Mouse (Mus musculus) midbrain, embryonic 14.5 days (tissue): ENCODE measurements at regions not wholly inside any gene's neighbourhood (a gene's known extent, or its start where the extent isn't known, plus 50 kb on each side); places are given as distances from the start of the nearest gene placed in this dataset.

ENCODE experiments used
- ATAC-seq: fragments of 200-750 bp; cut with Nextera tagmentation; 2 replicates; pipeline ENCODE4 v1.8.0; 2017; ENCODE audit warnings: moderate number of reproducible peaks, moderate library complexity; ENCODE audit not compliant: low FRiP score, low TSS enrichment
- DNase-seq: peaks from one replicate; pipeline ENCODE4 v3.0.0-alpha.2; 2015
- H3K27ac ChIP-seq: fragments of 300-500 bp; sonication (generic); replicated peaks from 2 replicates; pipeline ENCODE4 v1.5.1; 2014; ENCODE audit warnings: mild to moderate bottlenecking, low read depth, low read length, moderate library complexity
- H3K27me3 ChIP-seq: fragments of 300-500 bp; sonication (generic); 2 replicates; pipeline ENCODE4 v1.6.1; 2014; ENCODE audit warnings: low read length, control low read depth, mixed read lengths; ENCODE audit not compliant: control insufficient read depth, insufficient read depth
- H3K36me3 ChIP-seq: fragments of 300-500 bp; sonication (generic); 2 replicates; pipeline ENCODE4 v1.6.1; 2014; ENCODE audit warnings: low read length, control low read depth; ENCODE audit not compliant: control insufficient read depth, insufficient read depth
- H3K4me1 ChIP-seq: fragments of 300-500 bp; sonication (generic); 2 replicates; pipeline ENCODE4 v1.6.1; 2014; ENCODE audit warnings: mild to moderate bottlenecking, antibody characterized with exemption, low read length, control low read depth; ENCODE audit not compliant: control insufficient read depth, insufficient read depth
- H3K4me2 ChIP-seq: fragments of 300-500 bp; sonication (generic); 2 replicates; pipeline ENCODE4 v1.6.1; 2014; ENCODE audit warnings: mild to moderate bottlenecking, low read length, moderate library complexity
- H3K4me3 ChIP-seq: fragments of 300-500 bp; sonication (generic); replicated peaks from 2 replicates; pipeline ENCODE4 v1.5.1; 2014; ENCODE audit warnings: low read depth, low read length
- H3K9ac ChIP-seq: fragments of 300-500 bp; sonication (generic); replicated peaks from 2 replicates; pipeline ENCODE4 v1.6.1; 2014; ENCODE audit warnings: mild to moderate bottlenecking, low read length, moderate library complexity
- H3K9me3 ChIP-seq: fragments of 300-500 bp; sonication (generic); 2 replicates; pipeline ENCODE4 v1.6.1; 2016; ENCODE audit warnings: low read length, control low read depth, mixed read lengths; ENCODE audit not compliant: control insufficient read depth
- WGBS: fragments of 180-500 bp; shearing (Covaris S2); extraction: QIAGEN DNeasy Blood & Tissue Kit; methylation state at CpG from one replicate; pipeline ENCODE4 v1.1.7; 2014; 5-methylcytosine and 5-hydroxymethylcytosine counted together

DNA sequence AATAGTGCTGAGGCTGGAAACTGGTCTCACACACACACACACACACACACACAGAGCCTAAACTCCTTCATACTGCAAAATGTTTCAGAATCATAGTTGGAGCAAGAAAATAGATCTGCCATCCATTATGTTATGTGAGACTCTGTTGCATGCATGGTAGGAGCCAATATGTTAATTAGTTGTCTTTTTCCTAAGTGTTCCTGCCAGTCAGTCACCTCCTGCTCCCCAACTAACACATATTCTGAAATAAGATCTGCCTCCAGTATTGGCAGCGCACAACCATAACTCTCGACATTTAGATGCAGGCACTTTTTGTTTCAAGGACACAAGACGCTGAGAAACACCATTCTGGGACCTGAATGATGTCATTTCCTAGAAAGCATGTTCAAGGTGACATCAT, 70.9 kb upstream of the Syt6 start:
- no peaks in the 10 kb centered on the region for H3K9me3 ChIP-seq
- ATAC-seq = no peak
- H3K4me2 ChIP-seq = no peak overlapping the region
- 96% methylated on average over 3 of the region's 3 CpGs for WGBS
- no peaks in the 10 kb centered on the region for H3K36me3 ChIP-seq
- no peaks in the 10 kb centered on the region for H3K4me1 ChIP-seq
- H3K4me3 ChIP-seq = no peak overlapping the region
- H3K27ac ChIP-seq = no peak overlapping the region
- H3K27me3 ChIP-seq = no peaks in the 10 kb centered on the region
- no peak for DNase-seq
- H3K9ac ChIP-seq = no peak overlapping the region

DNA sequence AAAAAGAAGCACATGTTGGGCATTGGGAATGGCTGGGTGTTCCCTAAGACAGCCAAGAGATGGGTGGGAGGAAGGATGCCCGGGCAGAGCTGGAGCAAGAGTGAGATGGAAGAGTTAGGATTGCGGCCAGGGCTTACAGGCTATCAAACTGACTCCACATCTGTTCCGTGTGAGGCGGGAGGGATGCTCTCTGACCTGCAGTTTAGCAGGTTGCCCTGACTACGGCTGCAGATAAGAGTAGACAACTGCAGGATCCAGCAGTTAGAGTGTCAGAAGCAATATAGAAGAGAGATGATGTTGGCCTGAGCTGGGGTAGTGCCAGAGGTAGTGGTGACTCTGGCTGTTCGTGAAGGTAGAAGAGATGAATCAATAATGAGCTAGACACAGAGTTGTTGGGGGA, 61.6 kb upstream of the Syt6 start:
- H3K27me3 ChIP-seq = no peaks in the 10 kb centered on the region
- no peak overlapping the region for H3K4me2 ChIP-seq
- no peak for DNase-seq
- no peak overlapping the region for H3K9ac ChIP-seq
- no peaks in the 10 kb centered on the region for H3K36me3 ChIP-seq
- WGBS = 80% methylated on average over 6 of the region's 6 CpGs
- H3K27ac ChIP-seq = no peak overlapping the region
- no peak overlapping the region for H3K4me3 ChIP-seq
- 0 out of 2 replicates have a peak, but pooled peaks cover 4% of the 10 kb centered on the region for H3K4me1 ChIP-seq
- no peak for ATAC-seq
- H3K9me3 ChIP-seq = no peaks in the 10 kb centered on the region

DNA sequence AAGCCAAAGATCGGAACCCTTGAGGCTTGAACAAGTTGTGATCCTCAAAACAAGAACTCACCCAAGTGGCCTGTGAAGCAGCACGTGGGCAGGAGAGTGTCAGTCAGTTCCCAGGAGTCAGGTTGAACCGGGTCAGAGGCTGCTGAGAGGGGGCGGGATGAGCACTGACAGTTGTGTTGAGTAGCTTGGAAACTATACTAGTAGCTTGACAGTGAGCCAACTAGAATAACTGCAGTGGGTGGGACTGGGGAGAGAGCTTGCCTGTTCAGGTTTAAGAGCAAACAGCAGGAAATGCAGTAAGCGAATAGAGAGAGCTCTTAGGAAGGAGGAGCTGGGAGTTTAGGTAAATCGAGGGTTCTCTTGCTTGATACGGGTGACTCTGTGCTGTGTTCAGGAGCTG, 61.0 kb upstream of the Syt6 start:
- H3K27ac ChIP-seq = no peak overlapping the region
- 70% methylated on average over 7 of the region's 7 CpGs for WGBS
- H3K4me1 ChIP-seq = 0 out of 2 replicates have a peak, but pooled peaks cover 4% of the 10 kb centered on the region
- no peak overlapping the region for H3K4me3 ChIP-seq
- no peaks in the 10 kb centered on the region for H3K9me3 ChIP-seq
- ATAC-seq (no peak), DNase-seq (no peak)
- H3K9ac ChIP-seq = no peak overlapping the region
- H3K4me2 ChIP-seq = no peak overlapping the region
- no peaks in the 10 kb centered on the region for H3K36me3 ChIP-seq
- no peaks in the 10 kb centered on the region for H3K27me3 ChIP-seq

DNA sequence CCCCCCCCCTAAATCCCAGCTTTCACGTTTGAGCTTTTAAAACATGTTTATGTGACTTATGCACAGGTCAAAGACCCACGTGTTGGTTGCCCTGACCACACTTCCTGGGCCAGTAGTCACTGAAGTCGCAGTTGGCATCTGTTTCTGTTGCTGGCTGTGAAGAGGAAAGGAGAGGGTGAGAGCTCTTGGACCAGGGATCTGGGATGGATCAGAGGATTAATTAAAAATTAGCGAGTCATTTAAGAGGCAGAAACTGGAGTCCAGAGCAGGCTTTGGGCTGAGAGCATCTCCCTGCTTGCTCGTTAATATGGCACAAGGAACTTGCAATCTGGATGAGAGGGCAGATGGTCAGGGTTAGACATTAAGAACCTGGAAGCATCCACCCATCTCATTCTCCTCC, 59.1 kb upstream of the Syt6 start:
- H3K9ac ChIP-seq = no peak overlapping the region
- no peak for ATAC-seq
- H3K9me3 ChIP-seq = no peaks in the 10 kb centered on the region
- H3K4me1 ChIP-seq = 0 out of 2 replicates have a peak, but pooled peaks cover 4% of the 10 kb centered on the region
- H3K27me3 ChIP-seq = no peaks in the 10 kb centered on the region
- 73% methylated on average over 5 of the region's 5 CpGs for WGBS
- H3K4me3 ChIP-seq = no peak overlapping the region
- no peak for DNase-seq
- H3K27ac ChIP-seq = no peak overlapping the region
- H3K4me2 ChIP-seq = no peak overlapping the region
- H3K36me3 ChIP-seq = no peaks in the 10 kb centered on the region

DNA sequence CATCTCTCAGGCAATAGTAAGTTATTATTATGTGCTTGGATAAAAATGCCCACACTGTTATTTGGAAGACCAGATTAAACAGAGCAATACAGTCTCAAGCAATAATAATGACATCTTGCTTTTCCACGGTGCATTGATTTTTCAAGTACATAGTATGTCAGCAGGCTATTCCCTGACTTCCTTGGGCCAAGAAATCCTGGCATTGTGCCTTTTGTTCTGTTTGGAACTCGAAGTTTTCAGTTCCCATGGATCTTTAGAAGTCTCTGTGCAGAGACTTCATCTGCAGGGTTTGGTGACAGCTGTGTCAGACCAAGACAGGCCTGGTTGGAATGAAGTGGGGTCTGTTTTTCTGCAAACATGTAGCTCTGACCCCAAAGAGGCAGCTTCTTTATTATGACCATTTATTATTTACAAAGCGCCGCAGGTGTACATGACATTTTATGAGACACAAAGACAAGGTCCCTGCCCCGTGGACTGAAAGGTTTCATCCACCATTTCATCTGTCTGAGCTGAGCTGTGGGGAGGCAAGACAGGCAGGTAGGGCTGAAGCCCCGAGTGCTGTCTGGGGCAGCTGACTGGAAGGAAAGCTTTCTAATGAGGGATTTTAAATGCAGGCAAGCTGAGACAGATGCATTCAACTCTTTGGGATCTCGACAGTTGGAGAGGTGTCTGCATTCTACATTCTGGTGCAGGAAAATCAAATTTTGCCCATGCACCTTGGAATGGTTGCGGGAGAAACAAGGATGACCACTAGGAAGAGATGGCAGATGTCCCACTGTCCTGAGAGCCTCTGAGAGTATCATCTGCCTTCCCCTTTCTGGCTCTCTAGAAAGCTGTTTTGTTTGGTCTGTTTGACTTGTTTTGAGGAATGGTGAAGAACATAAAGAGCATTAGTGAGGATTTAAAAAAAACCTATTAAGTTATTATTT, 57.4 kb upstream of the Syt6 start:
- Histone ChIP-seq H3K9me3 (no peaks in the 10 kb centered on the region), H3K36me3 (no peaks in the 10 kb centered on the region), H3K27me3 (no peaks in the 10 kb centered on the region), H3K27ac (no peak overlapping the region), H3K4me3 (no peak overlapping the region), H3K4me2 (no peak overlapping the region), H3K9ac (no peak overlapping the region), H3K4me1 (0 out of 2 replicates have a peak, but pooled peaks cover 4% of the 10 kb centered on the region)
- WGBS = 57% methylated on average over 8 of the region's 8 CpGs
- no peak for ATAC-seq
- DNase-seq = peak; percentile 20

DNA sequence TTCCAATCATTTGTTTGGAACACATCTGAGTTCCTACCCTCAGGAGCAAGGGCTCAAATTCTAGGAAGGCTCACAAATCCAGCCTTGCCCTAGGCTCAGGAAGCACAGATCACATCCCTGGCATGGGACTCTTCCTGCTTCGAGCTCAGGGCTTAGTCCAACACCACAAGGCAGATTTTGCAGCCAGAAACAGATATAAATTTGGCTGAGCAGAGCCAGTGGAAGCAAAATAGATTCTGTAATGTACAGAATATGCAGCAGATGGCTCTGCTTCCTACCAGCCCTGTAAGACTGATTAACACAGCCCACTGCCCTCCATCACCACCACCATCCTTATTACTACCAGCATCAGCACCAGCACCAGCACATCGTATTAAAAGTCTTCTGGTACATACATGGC, 56.4 kb upstream of the Syt6 start:
- Histone ChIP-seq H3K4me2 (no peak overlapping the region), H3K9ac (no peak overlapping the region), H3K27me3 (no peaks in the 10 kb centered on the region), H3K9me3 (no peaks in the 10 kb centered on the region), H3K36me3 (no peaks in the 10 kb centered on the region), H3K4me3 (no peak overlapping the region), H3K4me1 (0 out of 2 replicates have a peak, but pooled peaks cover 4% of the 10 kb centered on the region), H3K27ac (no peak overlapping the region)
- ATAC-seq (no peak), DNase-seq (no peak)
- 83% methylated on average over 2 of the region's 2 CpGs for WGBS
